Mouse (Mus musculus) layer of hippocampus, adult 8-10 months (tissue): Measurements from ENCODE around the gene Pdgfd. TPM values are rescaled to one million over a fixed set of nuclear protein-coding genes. Genes with fewer than 3 reads are reported as not detected.
A peak's percentile ranks its signal among the peaks of the same experiment; 100 is the strongest.
"Not testable (repeated sequence)": the region's sequence is repeated elsewhere in the genome, so short reads cannot be mapped to it uniquely, and the experiment has no call there.

Experiments
- DNase-seq, 2 experiments: peaks; one replicate each; pipeline ENCODE4 v3.0.0; 2022; ENCODE audit warnings: low spot score in 2 of 2
- total RNA-seq, 4 experiments: library from RNA; stranded (reverse); gene quantifications; 2 replicates each; pipeline ENCODE4 v1.2.4; 2022

The Pdgfd gene
- total RNA-seq, result 1 to 10 TPM; 3.8 to 5.4 (median 4.6) TPM

DNA sequence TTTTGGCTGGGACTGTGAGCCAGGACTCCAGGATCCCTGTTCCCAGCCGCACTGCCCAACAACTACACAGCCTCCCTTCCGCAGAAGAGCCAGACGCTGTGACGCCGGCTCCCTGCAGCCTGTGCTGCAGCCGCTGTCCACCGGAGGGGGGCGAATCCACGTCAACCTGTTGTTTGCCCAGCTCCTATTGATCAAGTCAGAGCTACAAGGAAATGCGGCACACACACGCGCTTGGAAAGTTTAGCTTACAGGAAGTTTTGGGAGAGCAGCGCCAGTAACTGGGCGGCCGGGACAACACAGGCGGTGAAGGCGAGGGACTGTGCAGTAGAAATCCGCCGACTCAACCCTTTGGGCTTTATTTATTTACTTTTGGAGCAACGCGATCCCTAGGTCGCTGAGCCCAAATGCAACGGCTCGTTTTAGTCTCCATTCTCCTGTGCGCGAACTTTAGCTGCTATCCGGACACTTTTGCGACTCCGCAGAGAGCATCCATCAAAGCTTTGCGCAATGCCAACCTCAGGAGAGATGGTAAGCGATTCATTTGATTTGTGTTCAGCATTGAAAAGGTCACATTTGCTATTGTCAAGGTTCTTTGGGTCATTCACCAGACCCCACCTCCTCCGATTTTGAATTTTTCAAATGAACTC is at the start of gene Pdgfd:
Pdgfd (plus strand) TSS at position 194 of the 647 bp plus-strand sequence.
- DNase-seq, result peak in 1 of 2 experiments; percentile 2

DNA sequence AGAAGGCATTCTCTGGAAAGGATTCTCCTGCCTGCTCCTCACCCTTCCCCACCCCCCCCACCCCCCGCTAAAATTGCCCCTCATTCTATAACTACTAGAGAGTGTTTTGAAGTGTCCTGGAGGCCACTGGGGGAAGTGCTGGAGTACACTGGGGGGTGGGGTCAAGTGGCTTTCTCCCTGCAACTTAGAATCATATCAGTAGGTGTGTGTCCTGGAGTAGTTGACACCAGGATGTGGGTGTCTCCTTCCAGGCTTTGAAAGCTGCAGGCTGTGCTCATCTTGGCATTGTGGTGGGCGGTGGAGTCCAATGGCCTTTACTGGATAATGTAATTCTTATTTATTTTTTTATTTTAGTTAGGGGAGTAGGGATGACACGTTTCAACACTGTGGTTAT is 651 bp downstream of the Pdgfd start:
- DNase-seq, result no peak

DNA sequence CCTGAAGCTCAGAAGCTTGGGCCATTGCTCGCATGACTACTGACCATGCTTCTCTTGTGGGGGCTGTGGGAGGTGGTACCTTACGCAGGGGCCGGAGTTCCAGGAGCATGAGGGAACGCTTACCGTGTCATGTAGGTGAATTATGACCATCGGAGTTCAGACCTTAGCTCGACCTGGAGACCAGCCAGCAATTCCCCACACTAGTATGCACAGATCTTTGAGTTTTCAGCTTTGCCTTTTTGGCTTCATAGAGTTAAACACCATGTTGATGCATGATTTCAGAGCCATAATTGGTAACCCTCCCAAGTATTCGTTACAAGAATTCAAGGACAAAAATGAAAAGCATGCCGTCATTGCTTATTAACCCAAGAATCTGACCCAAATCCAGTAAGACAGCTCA is 2.6 kb downstream of the Pdgfd start:
- DNase-seq, result no peak

DNA sequence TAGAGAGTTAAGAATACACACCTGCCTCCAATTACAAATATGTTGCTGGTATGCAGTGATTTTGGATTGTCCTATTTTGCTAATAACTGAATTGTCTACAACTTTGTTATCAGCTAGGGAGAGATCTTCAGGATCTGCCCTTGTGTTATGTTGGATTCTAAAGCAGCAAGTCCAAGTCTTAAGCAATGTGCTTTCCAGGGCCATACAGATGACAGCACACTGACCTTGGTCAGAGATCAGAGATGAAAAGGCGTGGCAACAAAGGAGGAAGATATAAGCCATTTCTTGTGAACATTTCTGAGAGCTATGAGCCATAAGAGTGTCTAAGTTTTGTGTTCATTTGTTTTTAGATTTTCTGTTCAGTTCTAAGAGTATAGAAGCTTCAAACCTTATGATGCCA is 4.9 kb downstream of the Pdgfd start:
- DNase-seq, result no peak

DNA sequence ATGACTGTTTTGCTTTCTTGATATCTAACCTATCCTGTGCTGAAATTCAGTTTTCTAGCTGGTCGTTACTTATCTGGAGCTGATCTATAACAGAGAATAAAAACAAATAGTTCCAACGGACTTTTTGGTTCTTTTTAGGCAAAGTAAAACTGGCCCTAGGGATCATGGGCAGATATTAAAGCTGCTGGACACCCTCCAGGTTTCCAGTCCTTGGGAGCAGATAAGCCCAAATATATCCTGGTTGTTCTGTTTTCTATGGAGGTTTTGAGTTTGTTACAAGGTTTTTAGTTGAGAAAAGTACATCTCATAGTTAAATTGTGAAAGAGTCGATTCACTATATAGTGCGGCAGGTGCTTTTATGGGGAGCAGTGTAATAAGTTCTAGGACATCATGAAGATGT is 7.3 kb downstream of the Pdgfd start:
- no peak for DNase-seq

DNA sequence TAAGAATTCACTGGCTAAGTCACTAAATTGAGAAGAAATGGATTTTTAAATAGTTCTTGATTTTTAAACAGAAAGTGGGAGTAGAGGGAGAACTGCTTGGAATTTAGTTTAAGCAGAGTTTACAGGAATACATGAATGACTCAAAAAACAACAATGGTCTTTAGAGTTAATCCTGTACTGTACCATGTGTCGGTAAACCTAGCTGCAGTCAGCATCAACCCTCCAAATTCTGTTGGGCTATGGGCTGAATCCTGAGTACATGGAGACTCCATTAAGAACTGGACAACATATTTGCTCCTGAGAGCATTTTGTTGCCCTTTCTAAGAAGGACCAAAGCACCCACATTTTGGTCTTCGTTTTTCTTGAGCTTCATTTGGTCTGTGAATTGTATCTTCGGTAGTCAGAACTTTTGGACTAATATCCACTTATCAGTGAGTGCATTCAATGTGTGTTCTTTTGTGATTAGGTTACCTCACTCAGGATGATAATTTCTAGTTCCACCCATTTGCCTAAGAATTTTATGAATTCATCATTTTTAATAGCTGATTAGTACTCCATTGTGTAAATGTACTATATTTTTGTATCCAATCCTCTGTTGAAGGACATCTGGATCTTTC is 14.0 kb downstream of the Pdgfd start:
- DNase-seq, result no peak

DNA sequence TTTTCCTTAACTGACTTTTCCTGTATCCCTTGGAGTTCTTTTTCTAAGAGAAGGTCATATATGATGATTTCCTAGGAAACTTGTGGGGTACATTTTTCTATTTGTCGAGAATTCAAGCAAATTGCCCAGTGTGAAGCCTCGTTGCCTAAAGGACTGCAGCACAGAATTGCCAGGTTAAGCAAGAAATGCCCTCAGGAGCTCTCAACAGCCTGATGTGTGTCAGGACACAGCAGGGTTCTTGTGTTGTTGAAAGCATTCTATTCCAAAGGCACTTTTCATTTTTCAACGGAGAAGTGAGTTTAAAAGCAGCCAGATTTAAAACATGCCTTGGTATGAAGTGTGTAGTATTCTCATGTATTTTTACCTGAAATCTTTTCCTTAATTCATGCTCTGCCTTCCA is 19.6 kb downstream of the Pdgfd start:
- no peak for DNase-seq

DNA sequence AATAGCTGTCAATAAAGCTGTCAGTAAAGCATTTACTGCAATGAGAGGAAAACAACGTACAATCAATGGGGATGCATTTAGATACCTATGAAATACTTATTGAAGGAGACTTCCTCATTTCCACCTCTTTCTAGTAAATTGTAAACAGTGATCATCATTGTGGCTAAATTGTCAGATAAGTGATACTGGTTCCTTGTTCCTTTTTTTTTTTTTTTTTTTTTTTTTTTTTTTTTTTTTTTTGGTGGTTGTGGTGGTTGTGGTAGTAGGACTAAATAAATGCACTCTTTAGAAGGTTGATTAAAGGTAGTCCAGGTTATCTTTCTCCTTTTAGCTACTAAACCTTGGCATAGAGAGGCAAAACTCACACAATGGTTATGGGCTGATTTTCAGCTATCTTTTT is 25.0 kb downstream of the Pdgfd start:
- no peak for DNase-seq

DNA sequence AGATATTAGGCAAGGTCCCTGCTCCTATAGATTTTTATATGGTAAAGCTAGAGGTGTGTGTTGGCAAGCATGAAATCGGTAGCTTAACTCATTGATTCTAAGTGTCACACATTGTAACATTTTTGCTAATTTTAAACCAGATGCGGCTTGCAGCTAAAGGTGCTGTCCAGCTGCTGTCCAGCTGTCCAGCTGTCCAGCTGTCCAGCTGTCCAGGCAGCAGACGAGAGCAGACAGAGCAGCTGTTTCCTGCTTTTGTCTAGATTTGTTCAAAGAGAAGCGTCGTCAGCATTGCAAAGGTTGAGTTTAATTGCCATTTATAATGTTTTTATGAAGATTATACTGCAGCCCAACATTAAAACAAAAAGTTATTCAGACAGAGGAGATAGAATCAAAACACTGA is 44.5 kb downstream of the Pdgfd start:
- no peak for DNase-seq

DNA sequence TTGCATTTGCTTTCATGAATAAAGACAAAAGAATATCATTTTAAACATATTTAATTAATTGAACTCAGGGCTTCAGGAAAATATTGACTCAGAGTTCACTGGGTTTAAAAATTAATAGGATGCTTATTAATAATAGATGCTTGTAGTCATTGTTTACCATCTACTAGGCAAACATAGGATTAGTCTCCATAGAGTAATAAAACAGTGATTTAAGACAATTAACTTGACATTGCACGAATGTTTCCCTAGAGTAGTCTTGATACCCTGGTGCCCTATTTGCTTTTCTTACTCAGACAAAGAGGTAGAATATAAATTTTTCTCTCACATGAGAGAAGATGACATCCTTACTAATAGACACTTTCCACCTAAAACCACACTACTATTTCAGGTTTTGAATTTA is 49.1 kb downstream of the Pdgfd start:
- DNase-seq, result no peak

DNA sequence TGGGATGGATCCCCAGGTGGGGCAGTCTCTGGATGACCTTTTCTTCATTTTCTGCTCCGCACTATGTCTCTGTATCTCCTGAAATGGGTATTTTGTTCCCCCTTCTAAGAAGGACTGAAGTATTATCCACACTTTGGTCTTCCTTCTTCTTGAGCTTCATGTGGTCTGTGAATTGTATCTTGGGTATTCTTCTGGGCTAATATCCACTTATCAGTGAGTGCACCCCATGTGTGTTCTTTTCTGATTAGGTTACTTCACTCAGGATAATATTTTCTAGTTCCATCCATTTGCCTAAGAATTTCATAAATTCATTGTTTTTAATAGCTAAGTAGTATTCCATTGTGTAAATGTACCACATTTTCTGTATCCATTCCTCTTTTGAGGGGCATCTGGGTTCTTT is 67.6 kb downstream of the Pdgfd start:
- DNase-seq, result not testable (repeated sequence)

DNA sequence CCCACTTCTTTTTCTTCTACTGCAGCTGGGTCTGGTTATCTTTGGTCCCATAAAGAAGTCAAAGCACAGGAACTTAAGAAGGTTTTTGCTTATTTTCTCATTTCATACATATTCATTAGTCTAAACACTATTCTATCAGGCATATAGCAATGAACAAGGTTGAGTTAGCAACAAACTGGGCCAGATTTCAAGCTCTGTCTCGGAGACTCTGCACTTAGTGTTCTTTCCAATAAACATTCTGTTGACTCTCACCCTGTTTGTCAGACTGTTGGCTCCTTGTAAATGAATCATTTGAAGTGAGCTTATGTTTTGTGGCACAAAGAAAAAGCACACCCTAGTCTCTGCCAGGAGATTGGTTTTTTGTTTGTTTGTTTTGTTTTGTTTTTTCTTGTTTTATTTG is 81.9 kb downstream of the Pdgfd start:
- DNase-seq, result no peak

DNA sequence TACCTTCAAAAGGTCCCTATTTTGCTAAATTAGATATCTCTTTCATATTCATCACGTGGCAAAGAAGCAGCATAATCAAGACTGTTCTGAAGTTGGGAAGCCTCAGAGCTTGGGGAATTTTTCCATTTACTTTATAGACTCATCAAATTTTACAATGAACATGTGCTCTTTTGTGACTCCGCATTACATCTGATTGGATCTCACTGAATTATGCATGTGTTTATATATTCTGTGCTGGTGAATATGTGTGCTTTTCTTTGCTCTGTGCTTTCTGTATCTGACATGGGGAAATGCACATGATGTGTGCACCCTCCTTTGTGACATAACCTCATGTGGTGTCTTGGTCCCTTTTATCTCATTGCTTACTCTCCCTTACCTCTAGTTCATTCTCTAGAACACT is 83.6 kb downstream of the Pdgfd start:
- DNase-seq, result no peak

DNA sequence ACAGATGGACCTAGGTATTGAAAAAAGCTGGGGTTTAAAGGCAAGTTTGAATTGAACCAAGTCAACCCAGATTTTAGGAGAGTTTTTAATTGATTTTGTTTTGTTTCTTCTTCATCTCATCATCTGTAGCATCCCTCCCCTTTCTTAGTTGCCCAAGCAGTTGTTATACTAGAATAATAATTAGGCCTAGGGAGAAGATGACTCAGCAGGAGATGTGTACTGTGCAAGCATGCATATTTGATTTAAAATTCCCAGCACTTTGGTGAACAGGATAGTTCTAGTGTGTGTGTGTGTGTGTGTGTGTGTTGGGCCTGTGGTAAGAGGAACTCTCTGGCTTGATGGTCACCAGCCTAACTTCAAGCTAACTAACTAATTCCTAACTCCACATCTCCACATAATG is 88.7 kb downstream of the Pdgfd start:
- no peak for DNase-seq

DNA sequence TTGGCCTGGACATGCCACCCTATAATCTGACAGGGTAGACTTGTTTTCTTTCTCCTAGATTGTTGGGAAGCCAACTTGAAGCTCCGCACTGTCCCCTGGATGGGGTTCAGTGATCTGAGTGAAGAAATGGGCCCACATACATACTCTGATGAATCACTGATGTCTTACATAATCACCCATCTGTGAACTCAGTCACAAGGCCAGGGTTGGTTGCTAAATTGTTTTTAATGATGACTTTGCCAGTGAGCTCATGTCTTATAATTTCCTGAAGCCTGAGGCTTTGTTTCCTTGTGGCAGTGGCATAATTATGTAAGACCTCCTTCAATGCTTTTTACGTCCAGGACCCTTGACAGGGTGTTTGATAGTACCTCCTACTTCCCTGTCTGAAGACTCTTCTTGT is 96.4 kb downstream of the Pdgfd start:
- DNase-seq, result no peak

DNA sequence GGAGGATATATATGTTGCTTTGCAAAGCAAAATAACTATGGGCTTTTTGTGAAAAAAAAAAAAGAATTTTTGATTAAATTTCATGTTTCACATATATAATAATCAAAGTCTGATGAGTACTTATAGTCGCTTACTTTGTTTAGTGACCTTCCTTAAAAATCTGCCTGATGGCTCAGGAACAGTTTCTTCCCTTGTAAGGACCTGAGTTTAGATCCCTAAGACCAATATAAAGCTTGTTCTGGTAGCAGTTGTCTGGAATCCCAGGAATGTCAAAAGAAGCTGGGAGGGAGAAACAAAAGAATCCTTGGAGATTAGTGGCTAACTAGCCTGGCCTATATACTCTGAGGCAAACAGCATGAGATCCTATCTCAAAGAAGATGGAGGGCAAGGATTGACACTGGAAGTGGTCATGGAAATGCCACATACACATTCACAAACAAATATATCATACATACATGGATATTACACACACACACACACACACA is 101.5 kb downstream of the Pdgfd start, which contains the start of gene Ddi1:
Ddi1 (minus strand) TSS at position 51 of the 485 bp plus-strand sequence.
- DNase-seq, result no peak

DNA sequence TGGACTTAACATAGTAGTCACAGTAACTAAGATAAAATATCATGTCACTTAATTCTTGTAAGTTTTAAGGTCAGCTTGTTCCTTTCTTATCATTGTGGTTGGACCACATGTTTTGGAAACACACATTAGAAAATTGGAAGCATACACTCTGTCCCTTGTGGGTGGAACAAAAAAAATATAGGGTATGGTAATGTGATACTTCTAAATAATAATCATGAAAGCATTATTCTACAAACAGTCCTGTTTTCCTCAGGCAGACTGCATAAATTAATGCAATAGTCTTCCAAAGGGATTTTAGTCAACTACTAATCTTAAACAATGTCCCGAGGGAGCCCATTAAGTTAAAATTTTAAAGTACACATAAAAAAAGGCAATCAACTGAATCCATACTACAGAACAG is 108.0 kb downstream of the Pdgfd start:
- no peak for DNase-seq

DNA sequence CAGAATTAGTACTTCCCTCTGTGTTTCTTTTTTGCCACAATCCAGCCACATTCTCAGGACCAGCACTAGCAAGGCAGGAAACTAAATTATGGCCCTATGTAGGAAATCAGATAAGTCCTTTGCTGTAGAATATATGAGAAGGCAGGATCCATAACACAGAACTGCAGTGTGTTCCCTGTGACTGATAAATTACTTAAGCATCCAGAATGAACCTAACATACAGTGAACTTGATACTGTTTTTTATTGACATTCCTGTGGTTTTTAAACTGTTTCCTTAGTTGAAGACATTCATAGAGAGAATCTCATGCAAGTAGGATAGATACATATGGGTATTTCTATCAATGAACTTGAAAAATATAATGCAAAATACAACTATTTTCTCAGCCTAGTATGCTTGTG is 109.1 kb downstream of the Pdgfd start:
- no peak for DNase-seq

DNA sequence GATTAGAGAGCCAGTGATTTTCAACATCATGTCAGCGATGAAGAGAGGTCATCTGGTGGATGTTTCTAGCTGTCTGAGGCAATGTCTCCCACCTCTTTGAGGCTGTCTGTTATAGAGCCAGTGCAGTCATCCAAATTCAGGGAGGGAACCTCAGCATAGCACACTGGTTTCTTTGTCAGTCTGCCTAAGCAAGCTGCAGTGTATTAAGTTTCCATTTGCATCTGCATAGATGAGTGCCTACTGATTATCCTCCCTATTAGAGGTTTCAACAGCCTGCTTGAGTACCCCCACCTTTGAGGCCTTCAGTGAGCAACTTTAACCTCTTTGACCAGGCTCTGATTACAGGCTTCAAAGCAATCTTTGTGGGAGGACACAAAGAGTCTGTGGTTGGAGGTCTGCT is 118.4 kb downstream of the Pdgfd start:
- DNase-seq, result no peak

DNA sequence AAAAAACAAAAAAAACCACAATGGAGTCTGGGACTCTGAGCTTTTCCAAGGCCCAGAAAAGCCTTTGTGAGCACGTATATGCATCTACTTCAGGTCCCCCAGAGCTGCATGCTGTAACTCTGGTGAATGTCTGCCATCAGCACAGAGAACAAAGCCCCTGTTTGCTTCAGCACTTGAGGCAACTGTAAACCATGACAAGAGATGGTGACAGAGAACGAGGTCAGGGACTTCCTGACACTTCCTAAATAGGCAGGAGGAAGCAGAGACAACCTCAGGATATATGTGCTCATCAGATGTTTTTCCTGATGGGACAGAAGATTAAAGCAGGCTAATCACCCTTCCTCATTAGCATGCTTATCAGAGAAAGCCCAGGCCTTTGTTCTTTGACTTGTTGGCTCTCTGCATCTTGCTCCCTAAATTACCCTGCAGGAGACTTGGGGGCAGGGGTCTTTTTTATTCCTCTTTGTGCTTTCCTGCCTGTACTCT is 120.9 kb downstream of the Pdgfd start:
- DNase-seq, result no peak

DNA sequence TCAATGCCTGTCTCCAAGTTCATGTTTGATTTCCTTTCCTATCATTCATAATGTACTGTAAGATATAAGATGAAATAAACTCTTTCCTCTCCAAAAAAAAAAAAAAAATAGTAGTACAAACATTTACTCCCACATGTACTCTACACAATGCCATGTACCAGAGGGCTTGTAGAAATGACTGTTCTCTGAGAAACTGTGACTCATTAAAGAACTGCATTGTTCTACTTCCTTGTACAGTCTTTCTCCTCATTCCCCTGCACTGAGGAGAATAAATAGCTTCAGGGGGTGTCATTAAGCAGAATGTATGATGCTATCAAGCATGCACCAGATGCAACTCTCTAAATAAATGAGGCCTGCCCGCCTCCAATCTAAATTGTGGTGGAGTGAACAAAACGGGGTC is 130.2 kb downstream of the Pdgfd start:
- DNase-seq, result no peak

DNA sequence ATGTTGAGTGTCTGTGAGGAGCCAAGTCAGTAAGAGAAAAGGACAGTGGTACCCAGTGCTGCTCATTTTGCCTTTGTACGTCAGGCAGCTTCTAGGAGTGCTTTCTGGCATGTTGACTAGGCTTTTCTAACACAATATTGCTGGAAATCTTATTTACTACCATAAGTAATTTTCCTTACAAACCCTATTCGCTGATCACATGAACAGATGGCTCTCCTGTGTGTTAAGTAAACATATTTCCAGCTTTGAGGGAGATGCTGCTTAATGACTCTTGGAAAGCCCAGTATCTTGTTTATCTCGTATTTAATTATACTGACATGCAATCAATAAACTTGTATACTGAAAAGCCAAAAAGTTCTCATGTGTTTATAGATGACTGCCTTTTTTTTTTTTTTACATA is 133.7 kb downstream of the Pdgfd start:
- DNase-seq, result no peak

DNA sequence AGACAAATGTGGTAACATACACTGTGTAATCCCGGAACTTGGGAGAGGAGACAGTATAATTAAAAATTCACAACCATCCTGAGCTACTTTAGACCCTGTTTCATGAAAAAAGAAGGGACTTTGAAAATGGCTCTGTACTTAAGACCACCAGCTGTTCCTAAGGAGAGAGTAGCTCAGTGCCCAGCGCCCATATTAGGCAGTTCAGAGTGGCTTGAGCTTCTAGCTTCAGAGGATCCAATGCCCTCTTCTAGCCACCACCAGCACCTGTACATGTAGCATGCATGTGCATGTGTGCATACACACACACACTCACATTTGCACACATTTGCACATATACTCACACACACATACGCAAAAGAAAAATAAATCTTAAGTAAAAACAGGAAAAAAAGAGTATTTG is 136.2 kb downstream of the Pdgfd start:
- no peak for DNase-seq
